ENCODE assay signal across 8 mouse cellular contexts in genomic region chr8:84660819-84661457, GRCm38 (mm10). TPM values are rescaled to one million over a fixed set of nuclear protein-coding genes. Genes with fewer than 3 reads are reported as not detected.
A peak's percentile ranks its signal among the peaks of the same experiment; 100 is the strongest.
DNase-seq lines count a peak whose midpoint lies in the region; ATAC-seq and TF ChIP-seq lines count a peak whose summit lies in the region.

No protein-coding gene starts in this region.

- peak overlapping the region; percentile 77 for H3ac ChIP-seq in myocyte (ENCODE audit: control insufficient read depth, insufficient read length)

- no peak for ATAC-seq in forebrain, embryonic 11.5 days (replicated peaks; ENCODE audit: low FRiP score)
- ATAC-seq in hindbrain, embryonic 12.5 days (ENCODE audit: low FRiP score) = no peak
- ATAC-seq in limb, embryonic 15.5 days (ENCODE audit: insufficient number of reproducible peaks, low FRiP score, low TSS enrichment, low read depth) = no peak

- peak overlapping the region; percentile 85 for H3K27ac ChIP-seq in forebrain, embryonic 11.5 days (ENCODE audit: low read depth, low read length)
- peak overlapping the region; percentile 88 for H3K27ac ChIP-seq in hindbrain, embryonic 12.5 days
- peak overlapping the region; percentile 96 for H3K27ac ChIP-seq in limb, embryonic 15.5 days

- H3K9me3 ChIP-seq in forebrain, embryonic 11.5 days (ENCODE audit: control insufficient read depth, low read length) = no peaks in the 10 kb centered on the region
- H3K9me3 ChIP-seq in hindbrain, embryonic 12.5 days (replicated peaks) = no peaks in the 10 kb centered on the region
- H3K9me3 ChIP-seq in limb, embryonic 15.5 days = no peaks in the 10 kb centered on the region

- peak overlapping the region; percentile 98 for H3K4me2 ChIP-seq in forebrain, embryonic 11.5 days (ENCODE audit: low read depth, low read length, severe bottlenecking)
- peak overlapping the region; percentile 93 for H3K4me2 ChIP-seq in hindbrain, embryonic 12.5 days (replicated peaks)
- peak overlapping the region; percentile 72 for H3K4me2 ChIP-seq in limb, embryonic 15.5 days
- H3K4me2 ChIP-seq in myocyte (ENCODE audit: low read depth) = peak overlapping the region; percentile 88

- H3K27me3 ChIP-seq in forebrain, embryonic 11.5 days (ENCODE audit: control insufficient read depth, insufficient read depth, low read length) = no peaks in the 10 kb centered on the region
- no peaks in the 10 kb centered on the region for H3K27me3 ChIP-seq in hindbrain, embryonic 12.5 days
- H3K27me3 ChIP-seq in limb, embryonic 15.5 days = no peaks in the 10 kb centered on the region
- no peaks in the 10 kb centered on the region for H3K27me3 ChIP-seq in myocyte (ENCODE audit: control insufficient read depth, insufficient read depth, insufficient read length)

- peaks cover 18% of the 10 kb centered on the region for H3K4me1 ChIP-seq in forebrain, embryonic 11.5 days (replicated peaks; ENCODE audit: control insufficient read depth, insufficient read depth, low read length)
- peaks cover 51% of the 10 kb centered on the region for H3K4me1 ChIP-seq in hindbrain, embryonic 12.5 days
- peaks cover 54% of the 10 kb centered on the region for H3K4me1 ChIP-seq in limb, embryonic 15.5 days

- peak; percentile 53 for DNase-seq in ovary, postnatal 36 days (ENCODE audit: low spot score)
- DNase-seq in ovary, adult 18-20 months (ENCODE audit: low spot score) = no peak
- DNase-seq in forebrain, embryonic 11.5 days (ENCODE audit: low spot score) = peak; percentile 78
- DNase-seq in urinary bladder, postnatal 14 days (ENCODE audit: low spot score) = peak; percentile 88
- no peak for DNase-seq in left cerebral cortex, adult 9 months (ENCODE audit: low spot score in 2 of 2)

- peaks cover 21% of the 10 kb centered on the region for H3K79me2 ChIP-seq in myocyte (ENCODE audit: control insufficient read depth, insufficient read depth)

- peak; percentile 9 for TF ChIP-seq POLR2A in myocyte (IDR thresholded peaks at IDR 0.05; ENCODE audit: insufficient read length, low read depth)

- H3K9ac ChIP-seq in forebrain, embryonic 11.5 days (ENCODE audit: low read length) = peak overlapping the region; percentile 89
- peak overlapping the region; percentile 72 for H3K9ac ChIP-seq in hindbrain, embryonic 12.5 days
- peak overlapping the region; percentile 87 for H3K9ac ChIP-seq in limb, embryonic 15.5 days

- H3K36me3 ChIP-seq in forebrain, embryonic 11.5 days (ENCODE audit: control insufficient read depth, insufficient read depth, low read length) = no peaks in the 10 kb centered on the region
- no peaks in the 10 kb centered on the region for H3K36me3 ChIP-seq in hindbrain, embryonic 12.5 days
- no peaks in the 10 kb centered on the region for H3K36me3 ChIP-seq in limb, embryonic 15.5 days
- H3K36me3 ChIP-seq in myocyte (ENCODE audit: control insufficient read depth, insufficient read depth) = no peaks in the 10 kb centered on the region

- under 1% methylated on average over 20 of the region's 20 CpGs for WGBS in forebrain, embryonic 11.5 days
- under 1% methylated on average over 20 of the region's 20 CpGs for WGBS in hindbrain, embryonic 12.5 days
- WGBS in limb, embryonic 15.5 days = under 1% methylated on average over 20 of the region's 20 CpGs

- H3K4me3 ChIP-seq in forebrain, embryonic 11.5 days (ENCODE audit: low read depth, low read length) = peak overlapping the region; percentile 88
- peak overlapping the region; percentile 62 for H3K4me3 ChIP-seq in hindbrain, embryonic 12.5 days
- peak overlapping the region; percentile 88 for H3K4me3 ChIP-seq in limb, embryonic 15.5 days
- peak overlapping the region; percentile 99 for H3K4me3 ChIP-seq in myocyte

TF ChIP-seq in myocyte, 11 proteins besides CTCF, POLR2A, EP300 and RAD21:
- TF ChIP-seq REST (IDR thresholded peaks at IDR 0.05; ENCODE audit: insufficient read depth, insufficient read length) (no peak), POLR2AphosphoS2 (IDR thresholded peaks at IDR 0.05; ENCODE audit: insufficient read length, low read depth) (peak; percentile 42)
TF ChIP-seq in myocyte: peak in this region for 1.

RNA-seq across cellular contexts. Expression of gene Ier2, which starts 1.7 kb away (rescaled TPM):
- 67.3 and 68.7 TPM in 2 replicates for polyA plus RNA-seq in forebrain, embryonic 11.5 days (2014; fragmentation: Nextera tagmentation; extraction: Ambion mirVana)
- polyA plus RNA-seq in hindbrain, embryonic 12.5 days (2016; fragmentation: Nextera tagmentation; extraction: Ambion mirVana) = 62.5 and 64.8 TPM in 2 replicates
- polyA plus RNA-seq in limb, embryonic 15.5 days (2015; fragmentation: Nextera tagmentation; extraction: Ambion mirVana) = 80.6 and 81.7 TPM in 2 replicates
- polyA plus RNA-seq in myocyte (2012; fragmentation: generic; extraction: Trizol) = 75.7 TPM

RNA-seq across cellular contexts. Expression of gene Trmt1, which starts 25.2 kb away (rescaled TPM):
- polyA plus RNA-seq in forebrain, embryonic 11.5 days (2014; fragmentation: Nextera tagmentation; extraction: Ambion mirVana) = 52.7 and 72.3 TPM in 2 replicates
- 51.2 and 55.9 TPM in 2 replicates for polyA plus RNA-seq in hindbrain, embryonic 12.5 days (2016; fragmentation: Nextera tagmentation; extraction: Ambion mirVana)
- 63.3 and 64.5 TPM in 2 replicates for polyA plus RNA-seq in limb, embryonic 15.5 days (2015; fragmentation: Nextera tagmentation; extraction: Ambion mirVana)
- polyA plus RNA-seq in myocyte (2012; fragmentation: generic; extraction: Trizol) = 94.4 TPM

RNA-seq across cellular contexts. Expression of gene Nacc1, which starts 26.7 kb away (rescaled TPM):
- 34.6 and 37.7 TPM in 2 replicates for polyA plus RNA-seq in forebrain, embryonic 11.5 days (2014; fragmentation: Nextera tagmentation; extraction: Ambion mirVana)
- 20.9 and 21.3 TPM in 2 replicates for polyA plus RNA-seq in hindbrain, embryonic 12.5 days (2016; fragmentation: Nextera tagmentation; extraction: Ambion mirVana)
- polyA plus RNA-seq in limb, embryonic 15.5 days (2015; fragmentation: Nextera tagmentation; extraction: Ambion mirVana) = 13.5 and 13.8 TPM in 2 replicates
- polyA plus RNA-seq in myocyte (2012; fragmentation: generic; extraction: Trizol) = 56.1 TPM

RNA-seq across cellular contexts. Expression of gene Lyl1, which starts 40.3 kb away (rescaled TPM):
- 5.0 and 5.7 TPM in 2 replicates for polyA plus RNA-seq in forebrain, embryonic 11.5 days (2014; fragmentation: Nextera tagmentation; extraction: Ambion mirVana)
- 4.6 and 4.9 TPM in 2 replicates for polyA plus RNA-seq in hindbrain, embryonic 12.5 days (2016; fragmentation: Nextera tagmentation; extraction: Ambion mirVana)
- 5.6 and 6.0 TPM in 2 replicates for polyA plus RNA-seq in limb, embryonic 15.5 days (2015; fragmentation: Nextera tagmentation; extraction: Ambion mirVana)
- not detected for polyA plus RNA-seq in myocyte (2012; fragmentation: generic; extraction: Trizol)

Comparison
In these comparisons a context has a peak if more than half of its experiments do, and no peak if none do; other contexts are left out.
1. DNase-seq: peak in ovary, postnatal 36 days (single experiment), forebrain, embryonic 11.5 days (single experiment) and urinary bladder, postnatal 14 days (single experiment); none in ovary, adult 18-20 months (single experiment) and left cerebral cortex, adult 9 months (0 of 2).
2. Peak in every context shown above with its lines, with median percentiles within 50 percentile points of each other: H3K27ac ChIP-seq, H3K4me2 ChIP-seq, H3K4me3 ChIP-seq and H3K9ac ChIP-seq.